Mouse (Mus musculus) ovary, adult 18-20 months (tissue): ENCODE measurements around the gene Rbp7.

ENCODE experiments used
- DNase-seq: peaks from one replicate; pipeline ENCODE4 v3.0.0; 2022; ENCODE audit warnings: low spot score, mixed read lengths

Gene Rbp7

DNA sequence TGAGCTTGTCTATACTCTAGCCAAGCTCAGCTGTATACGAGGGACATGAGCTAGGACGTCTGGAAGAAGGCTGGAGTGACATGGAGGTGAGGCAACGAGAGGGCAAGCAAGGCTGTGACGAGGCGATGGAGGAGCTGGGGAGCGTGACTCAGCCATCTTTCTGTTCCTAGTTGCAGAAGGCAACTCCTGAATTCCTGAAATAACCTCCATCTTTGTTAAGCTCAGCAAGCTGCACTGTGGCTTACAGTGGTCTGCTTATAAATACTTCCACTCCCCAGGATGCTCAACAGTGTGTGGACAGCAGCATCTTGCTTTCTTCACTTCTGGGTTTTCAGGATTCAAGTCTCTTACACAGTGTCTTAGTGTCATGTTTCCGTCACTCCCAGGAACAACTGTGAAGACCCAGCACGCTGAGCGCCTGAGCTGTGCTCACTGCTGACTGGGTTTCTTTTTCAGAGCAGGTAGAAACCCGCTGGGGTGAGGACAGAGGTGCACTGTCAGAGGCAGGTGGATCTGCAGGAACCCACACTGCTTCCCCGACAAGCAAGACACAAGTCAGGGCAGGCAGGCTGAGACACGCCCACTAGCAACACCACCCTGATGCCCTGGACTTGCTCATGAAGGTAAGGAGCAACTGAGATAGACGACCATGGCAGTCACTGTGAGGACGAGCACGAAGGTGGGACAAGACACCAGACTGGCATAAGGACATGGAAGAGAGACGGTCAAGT, 48.9 kb downstream of the Rbp7 start:
- no peak for DNase-seq

DNA sequence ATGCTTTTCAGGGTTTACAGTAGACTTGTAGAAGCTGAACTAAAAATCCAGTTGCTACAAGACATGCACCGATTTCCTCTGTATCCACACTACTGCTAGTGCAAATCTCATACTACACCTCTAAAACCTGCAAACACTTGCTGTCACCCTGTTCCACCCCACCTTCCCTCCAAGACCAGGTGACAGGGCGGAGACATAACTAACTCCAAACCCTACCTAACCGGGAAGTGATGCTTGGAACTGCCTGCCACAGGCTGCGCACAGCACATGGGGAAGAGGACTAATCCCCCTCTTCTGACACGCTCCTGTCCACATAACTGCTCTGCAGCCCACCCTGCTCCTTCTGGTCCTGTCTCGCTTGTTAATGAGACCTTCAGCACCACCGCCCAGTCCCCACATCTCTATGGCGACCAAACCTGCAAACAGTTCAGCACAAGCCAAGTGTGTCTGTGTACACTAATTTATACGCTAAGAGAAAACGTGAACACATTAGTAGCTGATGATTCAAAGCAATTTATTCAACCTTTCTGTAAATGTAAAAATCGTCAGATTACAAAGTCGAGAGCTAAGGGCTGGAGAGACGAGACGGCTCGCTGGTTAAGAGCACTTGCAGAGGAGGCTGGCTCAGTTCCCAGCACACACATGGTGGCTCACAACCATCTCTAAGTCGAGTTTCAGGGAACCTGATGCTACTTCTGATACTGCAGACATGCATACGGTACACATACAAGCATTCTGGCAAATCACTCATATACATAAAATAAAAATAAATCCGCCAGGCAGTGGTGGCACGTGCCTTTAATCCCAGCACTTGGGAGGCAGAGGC, 49.9 kb downstream of the Rbp7 start:
- no peak for DNase-seq

DNA sequence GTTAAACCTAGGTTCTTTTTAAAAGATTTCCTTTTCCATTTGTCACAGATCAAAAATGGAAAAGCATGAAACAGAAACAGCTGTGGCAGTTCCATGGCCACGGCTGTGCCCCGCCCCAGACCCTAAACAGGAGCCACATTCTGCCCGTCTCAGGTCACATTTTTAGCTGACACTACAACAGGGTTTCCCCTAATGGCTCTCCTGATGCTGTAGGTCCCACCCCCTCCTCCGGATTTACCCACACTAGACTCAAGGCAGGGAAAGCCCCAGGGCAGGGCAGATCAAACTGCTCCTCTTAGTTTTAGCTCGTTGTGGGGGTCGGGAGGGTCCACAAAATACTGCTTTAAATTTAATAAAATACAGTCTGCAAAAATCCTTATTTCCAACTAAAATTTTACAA, 51.7 kb downstream of the Rbp7 start:
- no peak for DNase-seq

DNA sequence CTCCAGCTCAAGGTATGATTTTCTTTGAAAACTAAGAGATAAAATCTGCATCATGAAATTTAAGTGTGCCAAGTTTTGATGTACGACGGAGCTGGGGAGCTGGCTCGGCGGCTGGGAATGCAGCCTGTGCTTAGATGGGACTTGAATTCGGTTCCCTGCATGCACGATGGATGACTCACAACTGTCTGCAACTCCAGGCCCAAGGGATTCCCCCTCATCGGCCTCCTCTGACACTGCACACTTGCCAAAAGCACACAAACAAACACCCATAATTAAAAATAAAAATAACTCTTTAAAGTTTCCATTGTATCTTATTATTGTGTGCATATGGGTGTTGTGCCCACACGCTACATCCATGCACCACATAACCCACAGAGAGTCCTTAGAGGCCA, 53.2 kb downstream of the Rbp7 start:
- DNase-seq: no peak

DNA sequence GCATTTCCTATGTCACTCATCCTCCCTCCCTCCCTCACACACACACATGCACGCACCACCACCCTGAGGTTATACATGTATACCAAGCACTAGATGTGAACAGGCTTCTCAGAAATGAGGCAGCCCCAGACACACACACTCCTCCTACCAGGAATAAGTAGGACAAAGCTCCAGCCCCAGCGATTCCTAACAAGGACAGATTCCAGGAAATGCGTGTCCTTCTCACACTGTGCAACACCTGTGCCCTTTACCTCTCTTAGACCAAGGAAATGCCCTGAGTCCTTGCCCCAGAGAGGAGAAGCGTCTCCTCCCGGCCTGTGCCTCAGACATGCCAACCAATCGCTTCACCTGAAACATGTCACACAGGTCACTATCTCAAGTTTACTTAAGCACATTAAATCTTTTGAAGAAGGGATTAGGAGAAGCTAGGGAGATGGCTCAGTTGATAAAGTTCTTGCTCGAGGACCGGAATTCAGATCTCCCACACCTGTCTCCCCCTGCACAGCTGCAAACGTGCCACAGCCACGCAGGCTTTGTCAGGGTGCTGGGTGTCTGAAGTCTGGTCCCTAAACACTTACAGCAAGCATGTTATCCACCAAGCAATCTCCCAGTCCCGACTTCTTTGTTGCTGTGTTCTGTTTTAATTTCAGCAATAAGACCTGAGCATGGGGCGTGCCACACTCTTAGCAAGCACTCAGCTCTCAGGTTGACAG, 53.7 kb downstream of the Rbp7 start:
- no peak for DNase-seq
